Mouse (Mus musculus): Measurements from ENCODE around the gene Olfr316. TPM values are rescaled to one million over a fixed set of nuclear protein-coding genes. Genes with fewer than 3 reads are reported as not detected.
"Not testable (repeated sequence)": the region's sequence is repeated elsewhere in the genome, so short reads cannot be mapped to it uniquely, and the experiment has no call there.

Olfr316 gene
- polyA plus RNA-seq (2012; rRNA removed) = not detected in 2 replicates

GRCm38 (mm10) chr11:58752434-58752833 lies at the start of gene Olfr316:
TSS of gene Olfr316 (plus strand) at chr11:58752734.
- Histone ChIP-seq H3K27ac (ENCODE audit: insufficient read depth, low read depth, low read length) (no peak within 1 kb of the TSS), H3K36me3 (ENCODE audit: control insufficient read depth, insufficient read depth, low read length) (no peaks in the 10 kb centered on the region), H3K4me1 (ENCODE audit: control insufficient read depth, insufficient read depth, low read length) (no peaks in the 10 kb centered on the region), H3K27me3 (replicated peaks; ENCODE audit: control insufficient read depth, insufficient read depth, low read length) (no peaks in the 10 kb centered on the region), H3K4me3 (ENCODE audit: insufficient read depth, low read depth, low read length) (no peak within 1 kb of the TSS)
- no peak for TF ChIP-seq CTCF (conservative IDR thresholded peaks at IDR 0.05; ENCODE audit: insufficient read depth, insufficient read length, low read depth, low read length)
- TF ChIP-seq POLR2A (IDR thresholded peaks at IDR 0.05; ENCODE audit: low read depth, low read length) = no peak
- no peak for DNase-seq
- 70% methylated on average over 2 of the region's 2 CpGs for WGBS

GRCm38 (mm10) chr11:58709086-58709485 lies 43.4 kb upstream of the Olfr316 start:
- H3K4me3 ChIP-seq (ENCODE audit: insufficient read depth, low read depth, low read length) = no peak overlapping the region
- H3K4me1 ChIP-seq (ENCODE audit: control insufficient read depth, insufficient read depth, low read length) = no peaks in the 10 kb centered on the region
- no peaks in the 10 kb centered on the region for H3K27me3 ChIP-seq (replicated peaks; ENCODE audit: control insufficient read depth, insufficient read depth, low read length)

GRCm38 (mm10) chr11:58717723-58718122 lies 34.8 kb upstream of the Olfr316 start:
- WGBS = 85% methylated on average over 7 of the region's 7 CpGs
- H3K4me3 ChIP-seq (ENCODE audit: insufficient read depth, low read depth, low read length); H3K4me1 ChIP-seq (ENCODE audit: control insufficient read depth, insufficient read depth, low read length); H3K36me3 ChIP-seq (ENCODE audit: control insufficient read depth, insufficient read depth, low read length); H3K27ac ChIP-seq (ENCODE audit: insufficient read depth, low read depth, low read length); H3K27me3 ChIP-seq (replicated peaks; ENCODE audit: control insufficient read depth, insufficient read depth, low read length); DNase-seq: not testable (repeated sequence)

More at GRCm38 (mm10) chr11:58709086-58709485, 43.4 kb upstream of the Olfr316 start:
- no peak overlapping the region for H3K27ac ChIP-seq (ENCODE audit: insufficient read depth, low read depth, low read length)
- WGBS = 79% methylated on average over 11 of the region's 11 CpGs
- no peak for DNase-seq
- no peaks in the 10 kb centered on the region for H3K36me3 ChIP-seq (ENCODE audit: control insufficient read depth, insufficient read depth, low read length)
- TF ChIP-seq POLR2A (IDR thresholded peaks at IDR 0.05; ENCODE audit: low read depth, low read length) = no peak

- Histone ChIP-seq H3K27ac (ENCODE audit: insufficient read depth, low read depth, low read length) (no peak overlapping the region), H3K36me3 (ENCODE audit: control insufficient read depth, insufficient read depth, low read length) (no peaks in the 10 kb centered on the region), H3K4me1 (ENCODE audit: control insufficient read depth, insufficient read depth, low read length) (no peaks in the 10 kb centered on the region), H3K4me3 (ENCODE audit: insufficient read depth, low read depth, low read length) (no peak overlapping the region), H3K27me3 (replicated peaks; ENCODE audit: control insufficient read depth, insufficient read depth, low read length) (no peaks in the 10 kb centered on the region)
- no peak for DNase-seq
- WGBS = 93% methylated on average over 4 of the region's 4 CpGs
- no peak for TF ChIP-seq POLR2A (IDR thresholded peaks at IDR 0.05; ENCODE audit: low read depth, low read length)
- no peak for TF ChIP-seq CTCF (conservative IDR thresholded peaks at IDR 0.05; ENCODE audit: insufficient read depth, insufficient read length, low read depth, low read length)
Measured at GRCm38 (mm10) chr11:58719701-58720100, 32.8 kb upstream of the Olfr316 start.

- TF ChIP-seq POLR2A (IDR thresholded peaks at IDR 0.05; ENCODE audit: low read depth, low read length) = no peak
- TF ChIP-seq CTCF (conservative IDR thresholded peaks at IDR 0.05; ENCODE audit: insufficient read depth, insufficient read length, low read depth, low read length) = no peak
- Histone ChIP-seq H3K4me3 (ENCODE audit: insufficient read depth, low read depth, low read length) (no peak within 1 kb of the TSS), H3K27ac (ENCODE audit: insufficient read depth, low read depth, low read length) (no peak within 1 kb of the TSS), H3K4me1 (ENCODE audit: control insufficient read depth, insufficient read depth, low read length) (peaks cover 5% of the 10 kb centered on the region; the same call in 1 of the 2 replicates), H3K36me3 (ENCODE audit: control insufficient read depth, insufficient read depth, low read length) (no peaks in the 10 kb centered on the region), H3K27me3 (replicated peaks; ENCODE audit: control insufficient read depth, insufficient read depth, low read length) (no peaks in the 10 kb centered on the region)
- no peak for DNase-seq
Measured at GRCm38 (mm10) chr11:58723914-58724313, 28.6 kb upstream of the Olfr316 start, which contains the start of gene Olfr318. TSS of gene Olfr318 (minus strand) at chr11:58724014.

- not testable (repeated sequence) for H3K27me3 ChIP-seq (replicated peaks; ENCODE audit: control insufficient read depth, insufficient read depth, low read length); H3K36me3 ChIP-seq (ENCODE audit: control insufficient read depth, insufficient read depth, low read length); H3K4me1 ChIP-seq (ENCODE audit: control insufficient read depth, insufficient read depth, low read length); H3K4me3 ChIP-seq (ENCODE audit: insufficient read depth, low read depth, low read length)
- H3K27ac ChIP-seq (ENCODE audit: insufficient read depth, low read depth, low read length) = peak overlapping the region; percentile 42; the same call in 1 of the 2 replicates
- DNase-seq = peak; percentile 81
- 52% methylated on average over 6 of the region's 6 CpGs for WGBS
Measured at GRCm38 (mm10) chr11:58727896-58728650, 24.5 kb upstream of the Olfr316 start.

GRCm38 (mm10) chr11:58733372-58733771 lies 19.2 kb upstream of the Olfr316 start:
- 65% methylated on average over 3 of the region's 3 CpGs for whole genome bisulfite sequencing
- no peak for DNase-seq
- TF ChIP-seq POLR2A (IDR thresholded peaks at IDR 0.05; ENCODE audit: low read depth, low read length) (no peak), CTCF (conservative IDR thresholded peaks at IDR 0.05; ENCODE audit: insufficient read depth, insufficient read length, low read depth, low read length) (no peak)

More at GRCm38 (mm10) chr11:58733372-58733771, 19.2 kb upstream of the Olfr316 start:
- Histone ChIP-seq H3K4me1 (ENCODE audit: control insufficient read depth, insufficient read depth, low read length) (no peaks in the 10 kb centered on the region), H3K36me3 (ENCODE audit: control insufficient read depth, insufficient read depth, low read length) (no peaks in the 10 kb centered on the region), H3K4me3 (ENCODE audit: insufficient read depth, low read depth, low read length) (no peak overlapping the region), H3K27me3 (replicated peaks; ENCODE audit: control insufficient read depth, insufficient read depth, low read length) (no peaks in the 10 kb centered on the region), H3K27ac (ENCODE audit: insufficient read depth, low read depth, low read length) (no peak overlapping the region)
